Mouse (Mus musculus) ovary, adult 18-20 months (tissue): ENCODE data around the gene Srsf7.
"Not testable (repeated sequence)": the region's sequence is repeated elsewhere in the genome, so short reads cannot be mapped to it uniquely, and the experiment has no call there.

ENCODE experiments used
- DNase-seq: peaks from one replicate; pipeline ENCODE4 v3.0.0; 2022; ENCODE audit warnings: low spot score, mixed read lengths

The Srsf7 gene

GRCm38 (mm10) chr17:80206671-80207581 lies at the start of gene Srsf7, which contains the start of gene Ttc39d:
Srsf7 (minus strand) TSS chr17:80207307.
Ttc39d (plus strand) TSS chr17:80207460.
- DNase-seq: peak; percentile 96

- peak; percentile 83 for DNase-seq
Measured at GRCm38 (mm10) chr17:80255208-80255607, 48.1 kb upstream of the Srsf7 start.

GRCm38 (mm10) chr17:80254421-80254820 lies 47.3 kb upstream of the Srsf7 start:
- no peak for DNase-seq

GRCm38 (mm10) chr17:80252757-80253525 lies 45.8 kb upstream of the Srsf7 start:
- DNase-seq: no peak

GRCm38 (mm10) chr17:80243116-80243515 lies 36.0 kb upstream of the Srsf7 start:
- no peak for DNase-seq

- no peak for DNase-seq
Measured at GRCm38 (mm10) chr17:80241594-80241993, 34.5 kb upstream of the Srsf7 start.

GRCm38 (mm10) chr17:80237475-80237874 lies 30.4 kb upstream of the Srsf7 start:
- DNase-seq: no peak

GRCm38 (mm10) chr17:80236805-80237204 lies 29.7 kb upstream of the Srsf7 start:
- no peak for DNase-seq

GRCm38 (mm10) chr17:80235477-80235876 lies 28.4 kb upstream of the Srsf7 start:
- no peak for DNase-seq

- DNase-seq: no peak
Measured at GRCm38 (mm10) chr17:80234376-80234775, 27.3 kb upstream of the Srsf7 start.

- no peak for DNase-seq
Measured at GRCm38 (mm10) chr17:80233844-80234243, 26.7 kb upstream of the Srsf7 start.

- no peak for DNase-seq
Measured at GRCm38 (mm10) chr17:80229396-80229795, 22.3 kb upstream of the Srsf7 start.

- not testable (repeated sequence) for DNase-seq
Measured at GRCm38 (mm10) chr17:80225142-80225541, 18.0 kb upstream of the Srsf7 start.

GRCm38 (mm10) chr17:80224326-80225116 lies 17.4 kb upstream of the Srsf7 start, which contains the start of gene Gemin6:
Gemin6 (plus strand) TSS chr17:80224441.
- DNase-seq: peak; percentile 76

- no peak for DNase-seq
Measured at GRCm38 (mm10) chr17:80223829-80224228, 16.7 kb upstream of the Srsf7 start.

- DNase-seq: no peak
Measured at GRCm38 (mm10) chr17:80221890-80222628, 15.0 kb upstream of the Srsf7 start.

GRCm38 (mm10) chr17:80221202-80221601 lies 14.1 kb upstream of the Srsf7 start:
- DNase-seq: no peak

GRCm38 (mm10) chr17:80220131-80220530 lies 13.0 kb upstream of the Srsf7 start:
- DNase-seq: no peak

- DNase-seq: not testable (repeated sequence)
Measured at GRCm38 (mm10) chr17:80213998-80214397, 6.9 kb upstream of the Srsf7 start.

- peak; percentile 32 for DNase-seq
Measured at GRCm38 (mm10) chr17:80206301-80206670, 821 bp downstream of the Srsf7 start.

GRCm38 (mm10) chr17:80205657-80206056 lies 1.4 kb downstream of the Srsf7 start:
- no peak for DNase-seq
